Mouse (Mus musculus): ENCODE measurements around the gene Gtf2a2. TPM values are rescaled to one million over a fixed set of nuclear protein-coding genes. Genes with fewer than 3 reads are reported as not detected.

Gtf2a2 gene
- total RNA-seq (2021): 10 to 100 TPM; 46.5 to 49.9 TPM
- long read RNA-seq, experiment 1, transcript Gtf2a2-202 (5 exons, 893 nt): major isoform, 9 of 20 reads
- long read RNA-seq, experiment 1, partial matches to known transcripts: 1 of 20 reads
- long read RNA-seq, experiment 1, other reads (novel, unspliced or antisense): 5 of 20 reads
- long read RNA-seq, experiment 2, transcript Gtf2a2-202 (5 exons, 893 nt): major isoform, 9 of 21 reads
- long read RNA-seq, experiment 2, partial matches to known transcripts: 0 of 21 reads
- long read RNA-seq, experiment 2, other reads (novel, unspliced or antisense): 8 of 21 reads

GRCm38 (mm10) chr9:70012408-70012901 is at the start of gene Gtf2a2:
Gene Gtf2a2 (plus strand): TSS chr9:70012550.
- DNase-seq (ENCODE audit: low spot score in 2 of 2): peak; percentile 92 to 96

DNA sequence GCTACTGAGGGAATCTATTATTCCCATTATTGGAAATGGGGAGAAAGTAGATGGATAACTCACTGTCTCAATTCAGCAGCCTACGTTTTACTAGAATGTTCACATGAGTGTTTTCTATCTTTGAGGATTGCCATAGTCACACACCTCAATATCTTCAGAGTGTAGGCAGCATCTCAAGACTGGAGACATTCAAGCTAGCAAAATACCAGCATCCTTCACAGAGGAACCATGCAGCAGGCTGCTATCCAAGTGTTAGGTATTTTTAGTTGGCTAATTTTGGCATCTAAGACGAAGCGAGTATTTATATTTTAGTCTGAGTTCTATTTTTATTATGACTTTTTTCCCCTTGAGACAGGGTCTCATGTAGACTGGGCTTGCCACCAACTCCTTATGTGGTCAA is 48.0 kb upstream of the Gtf2a2 start:
- DNase-seq (ENCODE audit: low spot score in 2 of 2): no peak

DNA sequence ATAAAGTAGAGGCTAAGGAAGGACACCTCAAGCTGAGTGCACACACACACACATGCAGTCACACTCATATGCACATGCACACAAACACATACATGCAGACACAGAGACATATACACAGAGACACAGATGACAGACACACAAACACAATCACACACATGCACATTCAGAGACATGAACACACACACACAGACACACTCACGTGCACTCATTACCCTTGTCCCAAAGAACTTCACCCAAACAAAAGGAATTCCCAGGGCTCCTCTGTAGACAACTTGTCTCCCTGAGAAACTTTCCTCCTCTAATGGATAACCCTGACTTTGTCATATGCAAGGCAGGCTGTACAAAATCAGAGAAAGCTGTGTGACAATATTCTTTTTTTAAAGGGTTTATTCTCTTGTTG is 26.8 kb upstream of the Gtf2a2 start:
- DNase-seq (ENCODE audit: low spot score in 2 of 2): no peak

DNA sequence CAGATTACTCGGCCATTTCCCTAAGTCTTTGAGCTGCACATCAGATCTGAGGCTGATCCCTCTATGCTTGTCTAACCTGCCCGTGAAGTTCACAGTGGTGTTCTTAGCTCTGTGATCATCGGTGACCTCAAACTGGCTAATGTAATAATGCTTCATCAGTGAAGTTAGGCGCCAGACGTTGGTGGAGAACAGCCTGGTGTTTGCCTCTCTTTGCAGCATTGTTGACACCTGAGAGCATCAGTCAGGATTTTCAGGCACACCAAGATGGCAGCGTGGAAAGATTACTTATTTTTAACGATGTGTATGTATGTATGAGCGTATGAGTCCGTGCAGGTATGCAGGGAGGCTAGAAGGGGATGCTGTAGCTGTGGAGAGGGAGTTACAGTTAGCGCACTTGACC is 26.3 kb upstream of the Gtf2a2 start:
- no peak for DNase-seq (ENCODE audit: low spot score in 2 of 2)

- no peak for DNase-seq (ENCODE audit: low spot score in 2 of 2)
These were observed 25.8 kb upstream of the Gtf2a2 start for GRCm38 (mm10) chr9:69986571-69986970.

GRCm38 (mm10) chr9:69987579-69987978 is 24.8 kb upstream of the Gtf2a2 start:
- DNase-seq (ENCODE audit: low spot score in 2 of 2): peak; percentile 58 to 64

GRCm38 (mm10) chr9:69988706-69989302 is 23.5 kb upstream of the Gtf2a2 start:
- no peak for DNase-seq (ENCODE audit: low spot score in 2 of 2)

- DNase-seq (ENCODE audit: low spot score in 2 of 2): peak; percentile 94 to 95
These were observed 22.8 kb upstream of the Gtf2a2 start, which contains the start of gene Bnip2 for GRCm38 (mm10) chr9:69989303-69990121. Gene Bnip2 (plus strand): TSS chr9:69989466.

DNA sequence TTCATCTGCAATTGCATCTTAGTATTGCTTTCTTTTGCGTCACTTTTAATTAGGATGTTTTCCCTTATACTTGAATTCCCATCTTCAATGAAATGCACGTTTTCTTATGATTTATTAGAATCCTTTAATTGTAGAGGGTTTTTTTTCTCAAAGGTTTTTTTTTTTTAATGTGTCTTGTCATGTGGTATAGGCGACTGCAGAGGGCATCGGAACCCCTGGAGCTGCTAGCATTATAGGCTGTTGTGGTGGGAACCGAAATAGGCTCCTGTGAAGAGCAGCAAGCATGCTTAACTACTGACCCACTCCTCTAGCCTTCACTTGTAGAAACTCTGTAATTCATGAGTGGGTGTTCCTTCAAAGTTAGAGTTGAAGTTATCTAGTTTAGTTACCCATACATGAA is 22.0 kb upstream of the Gtf2a2 start:
- no peak for DNase-seq (ENCODE audit: low spot score in 2 of 2)

- no peak for DNase-seq (ENCODE audit: low spot score in 2 of 2)
These were observed 19.5 kb upstream of the Gtf2a2 start for GRCm38 (mm10) chr9:69992841-69993277.

- no peak for DNase-seq (ENCODE audit: low spot score in 2 of 2)
These were observed 18.9 kb upstream of the Gtf2a2 start for GRCm38 (mm10) chr9:69993479-69993878.

- no peak for DNase-seq (ENCODE audit: low spot score in 2 of 2)
These were observed 17.8 kb upstream of the Gtf2a2 start for GRCm38 (mm10) chr9:69994547-69994946.

DNA sequence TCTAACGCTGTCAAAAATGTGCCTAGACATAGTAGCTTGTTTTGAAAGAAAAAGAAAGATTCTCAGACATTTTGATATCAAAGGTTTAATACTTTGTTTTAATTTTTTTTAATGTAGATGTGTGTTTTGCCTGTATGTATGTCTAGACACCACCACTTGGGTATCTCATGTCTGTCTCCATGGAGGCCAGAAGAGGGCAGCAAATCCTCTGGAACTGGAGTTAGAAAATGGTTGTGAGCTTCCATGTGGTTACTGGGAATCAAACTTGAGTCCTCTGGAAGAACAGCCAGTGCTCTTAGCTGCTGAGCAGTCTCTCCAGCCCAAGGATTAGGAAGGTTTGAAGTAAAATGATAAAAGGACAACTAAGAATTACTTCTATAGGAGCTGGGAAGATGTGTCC is 13.0 kb upstream of the Gtf2a2 start:
- no peak for DNase-seq (ENCODE audit: low spot score in 2 of 2)

DNA sequence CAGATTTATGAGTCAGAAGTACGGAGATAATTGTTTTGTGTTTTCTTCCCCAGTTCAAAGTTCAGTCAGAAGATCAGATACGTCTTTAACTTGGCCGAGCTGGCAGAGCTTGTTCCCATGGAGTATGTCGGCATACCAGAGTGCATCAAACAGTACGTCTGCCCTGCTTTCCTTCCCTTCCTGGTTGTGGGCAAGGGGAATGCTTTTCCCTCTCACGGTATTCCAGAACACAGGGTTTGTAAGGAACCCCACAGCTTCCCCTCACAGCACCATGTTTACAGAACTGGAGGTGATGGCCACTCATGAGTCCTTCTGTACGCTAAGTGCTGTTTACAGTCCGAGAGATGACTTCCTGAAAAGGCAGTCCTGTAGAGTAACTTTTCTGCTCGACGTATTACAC is 8.8 kb upstream of the Gtf2a2 start:
- no peak for DNase-seq (ENCODE audit: low spot score in 2 of 2)

DNA sequence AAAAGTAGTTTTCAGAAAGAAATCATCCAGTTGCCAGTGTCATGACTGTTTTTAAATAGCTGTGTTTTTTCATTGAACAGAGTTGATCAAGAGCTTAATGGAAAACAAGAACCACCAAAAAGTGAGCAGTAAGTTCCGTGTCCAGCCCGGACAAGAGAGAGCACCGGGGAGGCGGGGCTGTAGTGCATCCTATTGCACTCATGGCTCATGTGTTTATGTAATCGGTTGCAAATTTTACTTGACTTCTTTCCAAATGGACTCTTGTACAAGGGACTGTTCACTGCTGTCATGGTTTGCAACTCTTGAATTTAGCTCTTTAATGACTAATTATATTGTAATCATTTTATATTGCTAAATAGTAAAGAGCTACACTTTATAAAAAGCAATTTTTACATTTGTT is 5.4 kb upstream of the Gtf2a2 start:
- no peak for DNase-seq (ENCODE audit: low spot score in 2 of 2)

- no peak for DNase-seq (ENCODE audit: low spot score in 2 of 2)
These were observed 4.7 kb upstream of the Gtf2a2 start for GRCm38 (mm10) chr9:70007506-70008248.

- no peak for DNase-seq (ENCODE audit: low spot score in 2 of 2)
These were observed 2.5 kb upstream of the Gtf2a2 start for GRCm38 (mm10) chr9:70009754-70010304.

DNA sequence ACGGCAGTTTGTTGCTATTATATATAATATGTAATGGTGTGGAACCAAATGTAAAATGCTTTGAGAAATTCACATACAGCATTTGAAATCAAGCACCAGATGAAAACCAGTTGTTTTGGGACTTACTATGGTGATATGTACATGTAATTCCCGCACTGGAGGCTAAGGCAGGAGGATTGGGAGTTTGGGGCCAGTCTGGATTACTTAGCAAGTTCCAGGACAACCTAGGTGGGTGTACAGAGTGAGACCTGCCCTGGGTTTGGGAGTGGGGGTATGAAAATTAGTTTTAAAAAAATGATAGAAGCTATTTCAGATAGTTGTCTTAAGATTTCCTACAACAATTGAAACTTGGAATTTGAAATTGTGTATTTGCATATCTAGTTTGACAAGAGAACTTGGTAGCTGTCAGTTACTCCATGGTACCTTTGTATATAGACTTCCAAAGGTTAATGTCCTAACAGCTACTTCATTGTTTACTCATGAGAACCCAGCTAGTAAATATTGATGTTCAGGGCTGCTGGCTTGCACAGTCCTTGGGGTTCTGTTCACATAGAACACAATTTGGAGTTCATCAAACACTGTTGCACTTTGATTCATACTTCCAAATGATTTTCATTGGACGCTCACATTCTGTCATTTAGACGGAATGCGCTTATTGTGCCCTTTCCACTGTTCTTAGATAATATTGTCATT is 1.4 kb upstream of the Gtf2a2 start:
- DNase-seq (ENCODE audit: low spot score in 2 of 2): no peak

GRCm38 (mm10) chr9:70011537-70012407 is 578 bp upstream of the Gtf2a2 start:
- DNase-seq (ENCODE audit: low spot score in 2 of 2): no peak

All from left cerebral cortex, adult 18-20 months (tissue).